Mouse (Mus musculus) right cerebral cortex, adult 18-20 months (tissue): ENCODE data around the gene Coro2a.

Source experiments
- DNase-seq: peaks from one replicate; pipeline ENCODE4 v3.0.0; 2022; ENCODE audit warnings: mixed read lengths

The Coro2a gene

GRCm38 (mm10) chr4:46555762-46556161 lies 46.2 kb downstream of the Coro2a start:
- DNase-seq = no peak

- DNase-seq = no peak
Measured at GRCm38 (mm10) chr4:46554295-46555069, 47.5 kb downstream of the Coro2a start.

- no peak for DNase-seq
Measured at GRCm38 (mm10) chr4:46553864-46554263, 48.1 kb downstream of the Coro2a start.

GRCm38 (mm10) chr4:46550406-46550805 lies 51.6 kb downstream of the Coro2a start:
- DNase-seq = no peak

- DNase-seq = no peak
Measured at GRCm38 (mm10) chr4:46549979-46550378, 52.0 kb downstream of the Coro2a start.

GRCm38 (mm10) chr4:46546709-46547108 lies 55.3 kb downstream of the Coro2a start:
- DNase-seq = no peak

- no peak for DNase-seq
Measured at GRCm38 (mm10) chr4:46545498-46545897, 56.5 kb downstream of the Coro2a start.

GRCm38 (mm10) chr4:46544313-46544712 lies 57.7 kb downstream of the Coro2a start:
- no peak for DNase-seq

GRCm38 (mm10) chr4:46543366-46544050 lies 58.5 kb downstream of the Coro2a start:
- DNase-seq = no peak

GRCm38 (mm10) chr4:46541707-46542106 lies 60.3 kb downstream of the Coro2a start:
- no peak for DNase-seq

- no peak for DNase-seq
Measured at GRCm38 (mm10) chr4:46539167-46539566, 62.8 kb downstream of the Coro2a start.

GRCm38 (mm10) chr4:46535840-46536361 lies 66.1 kb downstream of the Coro2a start, which contains the start of gene Trim14:
Gene Trim14, minus strand, starts transcription at chr4:46536141.
- DNase-seq = no peak

GRCm38 (mm10) chr4:46535094-46535830 lies 66.7 kb downstream of the Coro2a start:
- DNase-seq = no peak

- no peak for DNase-seq
Measured at GRCm38 (mm10) chr4:46533934-46534720, 67.9 kb downstream of the Coro2a start.

- no peak for DNase-seq
Measured at GRCm38 (mm10) chr4:46532926-46533325, 69.1 kb downstream of the Coro2a start.

GRCm38 (mm10) chr4:46532511-46532910 lies 69.5 kb downstream of the Coro2a start:
- no peak for DNase-seq

GRCm38 (mm10) chr4:46529722-46530121 lies 72.3 kb downstream of the Coro2a start:
- no peak for DNase-seq

GRCm38 (mm10) chr4:46527558-46527926 lies 74.5 kb downstream of the Coro2a start:
- no peak for DNase-seq

GRCm38 (mm10) chr4:46526798-46527557 lies 75.0 kb downstream of the Coro2a start:
- no peak for DNase-seq

GRCm38 (mm10) chr4:46526226-46526625 lies 75.8 kb downstream of the Coro2a start:
- no peak for DNase-seq

GRCm38 (mm10) chr4:46523324-46523723 lies 78.7 kb downstream of the Coro2a start:
- no peak for DNase-seq

- no peak for DNase-seq
Measured at GRCm38 (mm10) chr4:46521457-46521856, 80.5 kb downstream of the Coro2a start.
